ENCODE assay signal across 30 mouse cellular contexts in the genomic region with DNA sequence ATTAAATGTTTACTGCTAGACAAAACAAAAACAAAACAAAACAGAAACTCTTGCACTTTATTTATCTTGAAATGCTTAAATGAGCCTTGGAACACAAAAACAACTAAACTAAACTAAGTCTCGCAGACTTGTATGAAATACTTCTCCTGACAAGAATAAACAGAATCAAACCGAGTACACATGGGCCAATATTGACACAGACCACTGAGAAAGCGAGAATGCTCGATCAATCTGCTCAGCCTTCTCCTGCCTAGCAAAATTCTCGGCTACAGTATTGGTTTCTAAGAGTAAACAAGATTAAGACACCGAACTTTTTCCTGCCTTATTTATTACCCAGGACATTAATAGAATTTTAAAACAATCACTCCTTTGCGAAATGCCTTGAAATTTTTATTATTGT.
DNase-seq lines count a peak whose midpoint lies in the region; ATAC-seq and TF ChIP-seq lines count a peak whose summit lies in the region.
"Had no signal": no experiment of that assay in that cellular context is flagged by ENCODE, and none has a peak within 500 bp of the region (broad histone marks: within the 10 kb centered on the region; RNA-seq: fewer than 3 reads in every experiment).

No protein-coding gene starts in this region.

- H3K36me3 ChIP-seq in forebrain, postnatal 0 days (ENCODE audit: insufficient read depth), result no peaks in the 10 kb centered on the region
- no peaks in the 10 kb centered on the region for H3K36me3 ChIP-seq in forebrain, embryonic 15.5 days
- no peaks in the 10 kb centered on the region for H3K36me3 ChIP-seq in midbrain, embryonic 11.5 days (ENCODE audit: control insufficient read depth, insufficient read depth, low read length)
- no peaks in the 10 kb centered on the region for H3K36me3 ChIP-seq in midbrain, embryonic 16.5 days (ENCODE audit: control insufficient read depth, insufficient read depth, low read length)
- H3K36me3 ChIP-seq: embryonic facial prominence, embryonic 12.5 days; embryonic facial prominence, embryonic 15.5 days; G1E; heart, embryonic 10.5 days; heart, embryonic 13.5 days; hindbrain, embryonic 12.5 days; intestine, embryonic 15.5 days had no signal

- no peak overlapping the region for H3K9ac ChIP-seq in forebrain, postnatal 0 days
- H3K9ac ChIP-seq in forebrain, embryonic 15.5 days (replicated peaks), result no peak overlapping the region
- H3K9ac ChIP-seq in midbrain, embryonic 11.5 days (ENCODE audit: low read length), result no peak overlapping the region
- no peak overlapping the region for H3K9ac ChIP-seq in midbrain, embryonic 16.5 days (ENCODE audit: low read depth, low read length)
- H3K9ac ChIP-seq: embryonic facial prominence, embryonic 12.5 days; embryonic facial prominence, embryonic 15.5 days; forebrain, embryonic 13.5 days; heart, embryonic 13.5 days; hindbrain, embryonic 12.5 days; intestine, embryonic 15.5 days had no signal

- no peaks in the 10 kb centered on the region for H3K4me1 ChIP-seq in forebrain, postnatal 0 days (ENCODE audit: insufficient read depth)
- no peaks in the 10 kb centered on the region for H3K4me1 ChIP-seq in forebrain, embryonic 15.5 days
- peaks cover 3% of the 10 kb centered on the region; the same call in 1 of the 2 replicates for H3K4me1 ChIP-seq in midbrain, embryonic 11.5 days (ENCODE audit: control insufficient read depth, insufficient read depth, low read length)
- no peaks in the 10 kb centered on the region for H3K4me1 ChIP-seq in midbrain, embryonic 16.5 days (ENCODE audit: control insufficient read depth, insufficient read depth, low read length)
- H3K4me1 ChIP-seq: embryonic facial prominence, embryonic 12.5 days; embryonic facial prominence, embryonic 15.5 days; forebrain, embryonic 13.5 days; heart, embryonic 10.5 days; heart, embryonic 13.5 days; intestine, embryonic 15.5 days had no signal

- TF ChIP-seq CTCF in forebrain, postnatal 0 days (IDR thresholded peaks at IDR 0.05; ENCODE audit: low read depth), result no peak

- H3K4me3 ChIP-seq in forebrain, postnatal 0 days (ENCODE audit: low read depth, low read length), result no peak overlapping the region
- H3K4me3 ChIP-seq in forebrain, embryonic 15.5 days, result no peak overlapping the region
- H3K4me3 ChIP-seq in midbrain, embryonic 11.5 days (ENCODE audit: low read depth, low read length), result no peak overlapping the region
- H3K4me3 ChIP-seq in midbrain, embryonic 16.5 days (ENCODE audit: low read depth, low read length), result no peak overlapping the region
- H3K4me3 ChIP-seq: embryonic facial prominence, embryonic 12.5 days; embryonic facial prominence, embryonic 15.5 days; forebrain, embryonic 13.5 days; heart, adult 2 months; heart, embryonic 10.5 days; heart, embryonic 13.5 days; hindbrain, embryonic 12.5 days; intestine, embryonic 15.5 days had no signal

- no peak overlapping the region for H3K27ac ChIP-seq in forebrain, postnatal 0 days (ENCODE audit: low read depth, low read length)
- no peak overlapping the region for H3K27ac ChIP-seq in forebrain, embryonic 15.5 days (replicated peaks)
- H3K27ac ChIP-seq in midbrain, embryonic 11.5 days (ENCODE audit: low read depth, low read length), result no peak overlapping the region
- no peak overlapping the region for H3K27ac ChIP-seq in midbrain, embryonic 16.5 days (ENCODE audit: low read length)
- H3K27ac ChIP-seq: embryonic facial prominence, embryonic 12.5 days; embryonic facial prominence, embryonic 15.5 days; forebrain, embryonic 13.5 days; heart, adult 2 months; heart, embryonic 10.5 days; heart, embryonic 13.5 days; hindbrain, embryonic 12.5 days; intestine, embryonic 15.5 days had no signal

- H3K9me3 ChIP-seq in forebrain, postnatal 0 days (ENCODE audit: low read length), result no peaks in the 10 kb centered on the region
- no peaks in the 10 kb centered on the region for H3K9me3 ChIP-seq in forebrain, embryonic 15.5 days
- no peaks in the 10 kb centered on the region for H3K9me3 ChIP-seq in midbrain, embryonic 11.5 days (ENCODE audit: control insufficient read depth, low read length)
- no peaks in the 10 kb centered on the region for H3K9me3 ChIP-seq in midbrain, embryonic 16.5 days (replicated peaks; ENCODE audit: control insufficient read depth, low read length, poor library complexity, severe bottlenecking)
- H3K9me3 ChIP-seq: embryonic facial prominence, embryonic 12.5 days; embryonic facial prominence, embryonic 15.5 days; forebrain, embryonic 13.5 days; heart, embryonic 10.5 days; heart, embryonic 13.5 days; hindbrain, embryonic 12.5 days; intestine, embryonic 15.5 days had no signal

- ATAC-seq in forebrain, postnatal 0 days, result no peak
- ATAC-seq in forebrain, embryonic 15.5 days (replicated peaks), result no peak
- no peak for ATAC-seq in midbrain, embryonic 11.5 days (ENCODE audit: low FRiP score)
- ATAC-seq in midbrain, embryonic 16.5 days, result no peak
- ATAC-seq: forebrain, embryonic 13.5 days; hindbrain, embryonic 16.5 days; intestine, embryonic 15.5 days; Patski had no signal

- 47% methylated on average over 7 of the region's 7 CpGs for WGBS in forebrain, postnatal 0 days
- WGBS in forebrain, embryonic 15.5 days, result 39% methylated on average over 7 of the region's 7 CpGs
- WGBS in midbrain, embryonic 11.5 days, result 37% methylated on average over 7 of the region's 7 CpGs
- 40% methylated on average over 7 of the region's 7 CpGs for WGBS in midbrain, embryonic 16.5 days

- H3K4me2 ChIP-seq in forebrain, postnatal 0 days (ENCODE audit: low read depth), result no peak overlapping the region
- H3K4me2 ChIP-seq in forebrain, embryonic 15.5 days (replicated peaks), result no peak overlapping the region
- no peak overlapping the region for H3K4me2 ChIP-seq in midbrain, embryonic 11.5 days
- no peak overlapping the region for H3K4me2 ChIP-seq in midbrain, embryonic 16.5 days (ENCODE audit: low read length)
- H3K4me2 ChIP-seq: embryonic facial prominence, embryonic 12.5 days; embryonic facial prominence, embryonic 15.5 days; forebrain, embryonic 13.5 days; heart, embryonic 13.5 days; hindbrain, embryonic 12.5 days; intestine, embryonic 15.5 days had no signal

- DNase-seq in embryo, embryonic 10 days (ENCODE audit: low spot score), result peak; percentile 11
- no peak for DNase-seq in embryo, embryonic 9.5 days (ENCODE audit: extremely low spot score)
- DNase-seq in forebrain, postnatal 0 days, result peak; percentile 52
- DNase-seq in midbrain, embryonic 11.5 days (ENCODE audit: low spot score, missing footprints), result peak; percentile 87
- DNase-seq: adrenal gland, postnatal 10 days; adrenal gland, postnatal 36 days; B cell, adult 2 months; cerebellum, adult 11 months; cerebellum, adult 2 months; cerebellum, adult 9-11 months; cerebellum, postnatal 36 days; gastrocnemius, postnatal 25 days; heart, adult 2 months; heart, postnatal 14 days; heart, postnatal 4 days; kidney, adult 11 months; kidney, adult 8-10 months had no signal

- H3K27me3 ChIP-seq in forebrain, postnatal 0 days (ENCODE audit: insufficient read depth, low read length), result peaks cover 62% of the 10 kb centered on the region
- H3K27me3 ChIP-seq in forebrain, embryonic 15.5 days, result peaks cover 68% of the 10 kb centered on the region
- H3K27me3 ChIP-seq in midbrain, embryonic 11.5 days (ENCODE audit: control insufficient read depth, insufficient read depth, low read length), result peaks cover 57% of the 10 kb centered on the region
- peaks cover 36% of the 10 kb centered on the region for H3K27me3 ChIP-seq in midbrain, embryonic 16.5 days (ENCODE audit: control insufficient read depth, insufficient read depth, low read depth, low read length)
- H3K27me3 ChIP-seq: CH12.LX; embryonic facial prominence, embryonic 12.5 days; embryonic facial prominence, embryonic 15.5 days; intestine, embryonic 15.5 days; Patski had no signal
